Mouse (Mus musculus) testis, adult 2 months (tissue): Measurements from ENCODE around the gene 6820408C15Rik.

Experiments used
- CTCF ChIP-seq: fragments of 200-500 bp; IDR thresholded peaks from 2 replicates; pipeline ENCODE4 v1.5.1; 2012; ENCODE audit warnings: low read depth, mild to moderate bottlenecking, inconsistent platforms, low read length, moderate library complexity; ENCODE audit not compliant: control insufficient read depth, insufficient read depth, insufficient replicate concordance
- POLR2A ChIP-seq: fragments of 200-500 bp; IDR thresholded peaks from 2 replicates; pipeline ENCODE4 v1.6.1; 2012; ENCODE audit warnings: low read depth, mild to moderate bottlenecking, inconsistent platforms, low read length, moderate library complexity; ENCODE audit not compliant: control insufficient read depth

- TF ChIP-seq POLR2A (no peak), CTCF (no peak)
Observed at GRCm38 (mm10) chr2:152415287-152415686, at the start of gene 6820408C15Rik.
